Mouse (Mus musculus): Measurements from ENCODE around the gene Plekhb1.
A peak's percentile ranks its signal among the peaks of the same experiment; 100 is the strongest.

The Plekhb1 gene

GRCm38 (mm10) chr7:100662231-100662630, at the start of gene Plekhb1:
TSS of gene Plekhb1 (minus strand) at chr7:100662414.
- ATAC-seq (ENCODE audit: insufficient number of reproducible peaks, low FRiP score, low TSS enrichment) = no peak

GRCm38 (mm10) chr7:100706883-100707480, 44.8 kb upstream of the Plekhb1 start:
- ATAC-seq (ENCODE audit: insufficient number of reproducible peaks, low FRiP score, low TSS enrichment) = peak; percentile 49; the same call in 1 of the 2 replicates

GRCm38 (mm10) chr7:100706143-100706841, 44.1 kb upstream of the Plekhb1 start, which contains the start of gene Fam168a:
TSS of gene Fam168a (plus strand) at chr7:100706635.
- peak; percentile 97 for ATAC-seq (ENCODE audit: insufficient number of reproducible peaks, low FRiP score, low TSS enrichment)

GRCm38 (mm10) chr7:100699771-100700770, 37.9 kb upstream of the Plekhb1 start:
- ATAC-seq (ENCODE audit: insufficient number of reproducible peaks, low FRiP score, low TSS enrichment) = no peak

- no peak for ATAC-seq (ENCODE audit: insufficient number of reproducible peaks, low FRiP score, low TSS enrichment)
Observed at GRCm38 (mm10) chr7:100693199-100693598, 31.0 kb upstream of the Plekhb1 start.

GRCm38 (mm10) chr7:100688471-100688870, 26.3 kb upstream of the Plekhb1 start:
- no peak for ATAC-seq (ENCODE audit: insufficient number of reproducible peaks, low FRiP score, low TSS enrichment)

GRCm38 (mm10) chr7:100685061-100686030, 23.1 kb upstream of the Plekhb1 start:
- ATAC-seq (ENCODE audit: insufficient number of reproducible peaks, low FRiP score, low TSS enrichment) = peak; percentile 64; the same call in 1 of the 2 replicates

GRCm38 (mm10) chr7:100684538-100684937, 22.3 kb upstream of the Plekhb1 start:
- no peak for ATAC-seq (ENCODE audit: insufficient number of reproducible peaks, low FRiP score, low TSS enrichment)

- ATAC-seq (ENCODE audit: insufficient number of reproducible peaks, low FRiP score, low TSS enrichment) = no peak
Observed at GRCm38 (mm10) chr7:100684081-100684480, 21.9 kb upstream of the Plekhb1 start.

- no peak for ATAC-seq (ENCODE audit: insufficient number of reproducible peaks, low FRiP score, low TSS enrichment)
Observed at GRCm38 (mm10) chr7:100683241-100683640, 21.0 kb upstream of the Plekhb1 start.

- ATAC-seq (ENCODE audit: insufficient number of reproducible peaks, low FRiP score, low TSS enrichment) = no peak
Observed at GRCm38 (mm10) chr7:100681132-100681531, 18.9 kb upstream of the Plekhb1 start.

GRCm38 (mm10) chr7:100678948-100679880, 17.0 kb upstream of the Plekhb1 start:
- no peak for ATAC-seq (ENCODE audit: insufficient number of reproducible peaks, low FRiP score, low TSS enrichment)

GRCm38 (mm10) chr7:100678052-100678451, 15.8 kb upstream of the Plekhb1 start:
- ATAC-seq (ENCODE audit: insufficient number of reproducible peaks, low FRiP score, low TSS enrichment) = no peak

- ATAC-seq (ENCODE audit: insufficient number of reproducible peaks, low FRiP score, low TSS enrichment) = no peak
Observed at GRCm38 (mm10) chr7:100674941-100675340, 12.7 kb upstream of the Plekhb1 start.

- no peak for ATAC-seq (ENCODE audit: insufficient number of reproducible peaks, low FRiP score, low TSS enrichment)
Observed at GRCm38 (mm10) chr7:100673452-100673851, 11.2 kb upstream of the Plekhb1 start.

- ATAC-seq (ENCODE audit: insufficient number of reproducible peaks, low FRiP score, low TSS enrichment) = no peak
Observed at GRCm38 (mm10) chr7:100670646-100671045, 8.4 kb upstream of the Plekhb1 start.

- ATAC-seq (ENCODE audit: insufficient number of reproducible peaks, low FRiP score, low TSS enrichment) = peak; percentile 45; the same call in 1 of the 2 replicates
Observed at GRCm38 (mm10) chr7:100663729-100664304, 1.6 kb upstream of the Plekhb1 start.

GRCm38 (mm10) chr7:100663190-100663589, 976 bp upstream of the Plekhb1 start:
- ATAC-seq (ENCODE audit: insufficient number of reproducible peaks, low FRiP score, low TSS enrichment) = peak; percentile 82

Data from cerebellum, adult (tissue).